Mouse (Mus musculus) forebrain, embryonic 12.5 days (tissue): ENCODE results near the gene Fam78b. TPM values are rescaled to one million over a fixed set of nuclear protein-coding genes. Genes with fewer than 3 reads are reported as not detected.

Experiments used
- ATAC-seq: fragments of 200-750 bp; cut with Nextera tagmentation; 2 replicates; pipeline ENCODE4 v1.8.0; 2017; ENCODE audit warnings: moderate TSS enrichment; ENCODE audit not compliant: low FRiP score
- H3K27ac ChIP-seq: fragments of 300-500 bp; sonication (generic); 2 replicates; pipeline ENCODE4 v1.5.1; 2016; ENCODE audit warnings: mild to moderate bottlenecking
- H3K27me3 ChIP-seq: fragments of 300-500 bp; sonication (generic); 2 replicates; pipeline ENCODE4 v1.6.1; 2016; ENCODE audit warnings: mild to moderate bottlenecking
- H3K36me3 ChIP-seq: fragments of 300-500 bp; sonication (generic); replicated peaks from 2 replicates; pipeline ENCODE4 v1.6.1; 2016; ENCODE audit warnings: mild to moderate bottlenecking
- H3K4me1 ChIP-seq: fragments of 300-500 bp; sonication (generic); 2 replicates; pipeline ENCODE4 v1.6.1; 2016
- H3K4me2 ChIP-seq: fragments of 300-500 bp; sonication (generic); 2 replicates; pipeline ENCODE4 v1.6.1; 2016; ENCODE audit warnings: mild to moderate bottlenecking, moderate library complexity
- H3K4me3 ChIP-seq: fragments of 300-500 bp; sonication (generic); replicated peaks from 2 replicates; pipeline ENCODE4 v1.5.1; 2016; ENCODE audit warnings: mild to moderate bottlenecking
- H3K9ac ChIP-seq: fragments of 300-500 bp; sonication (generic); 2 replicates; pipeline ENCODE4 v1.6.1; 2016; ENCODE audit warnings: mild to moderate bottlenecking
- H3K9me3 ChIP-seq: fragments of 300-500 bp; sonication (generic); 2 replicates; pipeline ENCODE4 v1.6.1; 2016
- WGBS: fragments of 180-500 bp; shearing (Covaris S2); methylation state at CpG from one replicate; pipeline ENCODE4 v1.1.7; 2016; 5-methylcytosine and 5-hydroxymethylcytosine counted together
- polyA plus RNA-seq: library from polyadenylated mRNA; unstranded; fragments of >200 nt; fragmentation: Nextera tagmentation; extraction: Ambion mirVana; gene quantifications from 2 replicates; pipeline ENCODE4 v1.2.1, GENCODE M21; 2016

Fam78b gene
- 5.0 and 5.9 TPM in 2 replicates for polyA plus RNA-seq

- H3K4me3 ChIP-seq: peak within 1 kb of the TSS; percentile 91
- no peaks in the 10 kb centered on the region for H3K9me3 ChIP-seq
- H3K4me2 ChIP-seq: peak within 1 kb of the TSS; percentile 72
- WGBS: 1% methylated on average over 67 of the region's 85 CpGs
- peak within 1 kb of the TSS; percentile 88 for H3K9ac ChIP-seq
- no peaks in the 10 kb centered on the region for H3K36me3 ChIP-seq
- H3K4me1 ChIP-seq: peaks cover 22% of the 10 kb centered on the region
- H3K27me3 ChIP-seq: peaks cover 26% of the 10 kb centered on the region
- ATAC-seq: peak; percentile 72
- H3K27ac ChIP-seq: peak within 1 kb of the TSS; percentile 94
Measured at GRCm38 (mm10) chr1:167001174-167001843, at the start of gene Fam78b. TSS of gene Fam78b (plus strand) at chr1:167001417.

GRCm38 (mm10) chr1:166964508-166964907 lies 36.7 kb upstream of the Fam78b start:
- ATAC-seq: no peak
- Histone ChIP-seq H3K27me3 (no peaks in the 10 kb centered on the region), H3K9me3 (no peaks in the 10 kb centered on the region), H3K4me1 (no peaks in the 10 kb centered on the region), H3K4me2 (no peak overlapping the region), H3K27ac (no peak overlapping the region), H3K4me3 (no peak overlapping the region), H3K36me3 (no peaks in the 10 kb centered on the region), H3K9ac (no peak overlapping the region)
- WGBS: 40% methylated on average over 10 of the region's 10 CpGs

- H3K4me1 ChIP-seq: no peaks in the 10 kb centered on the region
- no peaks in the 10 kb centered on the region for H3K36me3 ChIP-seq
- 73% methylated on average over 5 of the region's 5 CpGs for WGBS
- no peak for ATAC-seq
- H3K4me2 ChIP-seq: no peak overlapping the region
- H3K9ac ChIP-seq: no peak overlapping the region
- H3K27ac ChIP-seq: no peak overlapping the region
- no peak overlapping the region for H3K4me3 ChIP-seq
- H3K9me3 ChIP-seq: no peaks in the 10 kb centered on the region
- H3K27me3 ChIP-seq: no peaks in the 10 kb centered on the region
Measured at GRCm38 (mm10) chr1:166968271-166968670, 32.9 kb upstream of the Fam78b start.

GRCm38 (mm10) chr1:166973731-166974130 lies 27.5 kb upstream of the Fam78b start:
- 90% methylated on average over 3 of the region's 3 CpGs for WGBS
- H3K4me3 ChIP-seq: no peak overlapping the region

GRCm38 (mm10) chr1:166978611-166979010 lies 22.6 kb upstream of the Fam78b start:
- no peak overlapping the region for H3K4me2 ChIP-seq
- H3K9ac ChIP-seq: no peak overlapping the region
- no peaks in the 10 kb centered on the region for H3K36me3 ChIP-seq
- no peaks in the 10 kb centered on the region; the same call in 1 of the 2 replicates for H3K4me1 ChIP-seq
- no peaks in the 10 kb centered on the region for H3K9me3 ChIP-seq
- ATAC-seq: no peak
- H3K27ac ChIP-seq: no peak overlapping the region
- H3K4me3 ChIP-seq: no peak overlapping the region
- H3K27me3 ChIP-seq: no peaks in the 10 kb centered on the region
- WGBS: 83% methylated on average over 5 of the region's 5 CpGs

More at GRCm38 (mm10) chr1:166973731-166974130, 27.5 kb upstream of the Fam78b start:
- H3K36me3 ChIP-seq: no peaks in the 10 kb centered on the region
- H3K4me2 ChIP-seq: no peak overlapping the region
- no peaks in the 10 kb centered on the region for H3K27me3 ChIP-seq
- H3K27ac ChIP-seq: no peak overlapping the region
- no peak for ATAC-seq
- H3K9me3 ChIP-seq: no peaks in the 10 kb centered on the region
- H3K9ac ChIP-seq: no peak overlapping the region
- H3K4me1 ChIP-seq: no peaks in the 10 kb centered on the region; the same call in 1 of the 2 replicates

GRCm38 (mm10) chr1:166994266-166994665 lies 7.0 kb upstream of the Fam78b start:
- 81% methylated on average over 5 of the region's 5 CpGs for WGBS

GRCm38 (mm10) chr1:166996250-166996649 lies 5.0 kb upstream of the Fam78b start:
- H3K4me3 ChIP-seq: no peak overlapping the region
- H3K9ac ChIP-seq: no peak overlapping the region
- no peak for ATAC-seq
- H3K9me3 ChIP-seq: no peaks in the 10 kb centered on the region
- WGBS: 93% methylated on average over 8 of the region's 8 CpGs
- H3K36me3 ChIP-seq: no peaks in the 10 kb centered on the region
- H3K27ac ChIP-seq: no peak overlapping the region
- no peaks in the 10 kb centered on the region for H3K4me1 ChIP-seq
- no peak overlapping the region for H3K4me2 ChIP-seq
- peaks cover 7% of the 10 kb centered on the region; the same call in 1 of the 2 replicates for H3K27me3 ChIP-seq

More at GRCm38 (mm10) chr1:166994266-166994665, 7.0 kb upstream of the Fam78b start:
- H3K27ac ChIP-seq: no peak overlapping the region
- no peak for ATAC-seq
- no peaks in the 10 kb centered on the region for H3K4me1 ChIP-seq
- H3K9me3 ChIP-seq: no peaks in the 10 kb centered on the region
- H3K36me3 ChIP-seq: no peaks in the 10 kb centered on the region
- no peak overlapping the region for H3K4me2 ChIP-seq
- no peak overlapping the region for H3K9ac ChIP-seq
- H3K4me3 ChIP-seq: no peak overlapping the region
- H3K27me3 ChIP-seq: peaks cover 7% of the 10 kb centered on the region; the same call in 1 of the 2 replicates

- WGBS: 80% methylated on average over 7 of the region's 7 CpGs
- Histone ChIP-seq H3K9me3 (no peaks in the 10 kb centered on the region), H3K4me2 (no peak overlapping the region), H3K36me3 (no peaks in the 10 kb centered on the region), H3K4me1 (peaks cover 1% of the 10 kb centered on the region), H3K9ac (no peak overlapping the region), H3K4me3 (no peak overlapping the region), H3K27me3 (peaks cover 10% of the 10 kb centered on the region), H3K27ac (no peak overlapping the region)
- ATAC-seq: no peak
Measured at GRCm38 (mm10) chr1:166996811-166997210, 4.4 kb upstream of the Fam78b start.

- Histone ChIP-seq H3K9me3 (no peaks in the 10 kb centered on the region), H3K4me2 (peak overlapping the region; percentile 72), H3K36me3 (no peaks in the 10 kb centered on the region), H3K27ac (peak overlapping the region; percentile 94), H3K4me3 (peak overlapping the region; percentile 91), H3K4me1 (peaks cover 22% of the 10 kb centered on the region), H3K9ac (peak overlapping the region; percentile 88), H3K27me3 (peaks cover 26% of the 10 kb centered on the region)
- ATAC-seq: peak; percentile 79
- WGBS: under 1% methylated on average over 56 of the region's 76 CpGs
Measured at GRCm38 (mm10) chr1:167000529-167001173, 566 bp upstream of the Fam78b start.

- Histone ChIP-seq H3K27me3 (peaks cover 26% of the 10 kb centered on the region), H3K4me1 (peaks cover 22% of the 10 kb centered on the region), H3K4me2 (peak overlapping the region; percentile 72), H3K9ac (peak overlapping the region; percentile 88), H3K4me3 (peak overlapping the region; percentile 91), H3K9me3 (no peaks in the 10 kb centered on the region), H3K36me3 (no peaks in the 10 kb centered on the region), H3K27ac (peak overlapping the region; percentile 94)
- ATAC-seq: peak; percentile 5; the same call in 1 of the 2 replicates
- 1% methylated on average over 30 of the region's 30 CpGs for WGBS
Measured at GRCm38 (mm10) chr1:167001844-167002485, 748 bp downstream of the Fam78b start.

- no peak for ATAC-seq
- WGBS: 1% methylated on average over 19 of the region's 19 CpGs
Measured at GRCm38 (mm10) chr1:167002486-167002850, 1.3 kb downstream of the Fam78b start.

GRCm38 (mm10) chr1:167004621-167005020 lies 3.4 kb downstream of the Fam78b start:
- no peak overlapping the region for H3K9ac ChIP-seq
- H3K4me1 ChIP-seq: peaks cover 27% of the 10 kb centered on the region
- no peak for ATAC-seq
- peaks cover 20% of the 10 kb centered on the region for H3K27me3 ChIP-seq
- 72% methylated on average over 2 of the region's 2 CpGs for WGBS
- no peak overlapping the region for H3K27ac ChIP-seq
- H3K9me3 ChIP-seq: no peaks in the 10 kb centered on the region
- H3K36me3 ChIP-seq: no peaks in the 10 kb centered on the region
- no peak overlapping the region for H3K4me3 ChIP-seq
- H3K4me2 ChIP-seq: no peak overlapping the region

More at GRCm38 (mm10) chr1:167002486-167002850, 1.3 kb downstream of the Fam78b start:
- peaks cover 26% of the 10 kb centered on the region for H3K27me3 ChIP-seq
- no peaks in the 10 kb centered on the region for H3K36me3 ChIP-seq
- H3K9me3 ChIP-seq: no peaks in the 10 kb centered on the region
- peak overlapping the region; percentile 94 for H3K27ac ChIP-seq
- peak overlapping the region; percentile 72 for H3K4me2 ChIP-seq
- H3K4me3 ChIP-seq: peak overlapping the region; percentile 91
- H3K4me1 ChIP-seq: peaks cover 22% of the 10 kb centered on the region
- peak overlapping the region; percentile 88 for H3K9ac ChIP-seq
